Mouse (Mus musculus) forelimb bud, embryonic 11.5 days (tissue): Measurements from ENCODE around the gene Bnipl.
"Not testable (repeated sequence)": the region's sequence is repeated elsewhere in the genome, so short reads cannot be mapped to it uniquely, and the experiment has no call there.

Source experiments
- DNase-seq: peaks from one replicate; pipeline ENCODE4 v3.0.0-alpha.2; 2012; ENCODE audit warnings: low read depth, low spot score

Bnipl gene

DNA sequence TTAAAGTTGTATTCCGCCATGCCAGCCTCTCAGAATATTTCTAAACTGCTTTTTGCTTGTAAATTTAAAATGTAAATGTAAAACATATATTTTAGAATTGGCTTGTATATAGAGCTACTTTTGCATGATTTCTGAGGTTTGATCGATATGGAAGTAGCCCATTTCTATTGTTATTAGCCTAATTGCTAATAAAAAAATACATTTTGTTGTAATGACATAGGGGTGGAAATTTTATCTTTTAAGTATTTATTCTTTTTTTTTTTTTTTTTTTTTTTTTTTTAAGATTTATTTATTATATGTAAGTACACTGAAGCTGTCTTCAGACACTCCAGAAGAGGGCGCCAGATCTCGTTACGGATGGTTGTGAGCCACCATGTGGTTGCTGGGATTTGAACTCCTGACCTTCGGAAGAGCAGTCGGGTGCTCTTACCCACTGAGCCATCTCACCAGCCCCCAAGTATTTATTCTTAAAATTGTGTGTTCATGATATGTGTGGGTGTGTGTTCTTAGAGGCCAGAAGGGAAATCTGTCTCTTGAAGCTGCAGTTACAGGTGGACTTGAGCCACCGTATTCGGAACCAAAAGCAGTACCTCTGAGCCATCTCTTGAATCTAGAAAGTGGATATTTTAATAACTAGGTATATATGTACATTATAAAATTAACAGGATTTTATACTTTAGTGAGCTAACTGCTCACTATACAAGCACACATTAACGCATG, 37.9 kb downstream of the Bnipl start:
- not testable (repeated sequence) for DNase-seq

DNA sequence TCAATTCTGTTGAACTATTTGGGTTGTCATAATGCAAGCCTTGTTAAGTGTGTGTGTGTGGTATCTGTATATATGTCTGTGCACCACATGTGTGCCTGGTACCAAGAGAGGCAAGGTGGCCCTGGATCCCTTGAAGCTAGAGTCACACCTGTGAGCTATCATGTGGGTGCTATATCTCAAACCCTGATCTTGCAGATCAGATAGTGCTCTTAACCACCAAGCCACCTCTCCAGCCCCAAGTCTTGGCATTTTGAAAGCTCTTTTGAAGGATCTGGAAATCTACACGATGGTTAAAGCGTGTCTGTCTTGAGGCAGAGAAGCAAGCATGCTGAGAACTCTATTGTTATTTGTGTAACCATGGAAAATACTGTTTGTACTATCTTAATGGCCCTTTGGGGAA, 40.4 kb downstream of the Bnipl start:
- DNase-seq = no peak

DNA sequence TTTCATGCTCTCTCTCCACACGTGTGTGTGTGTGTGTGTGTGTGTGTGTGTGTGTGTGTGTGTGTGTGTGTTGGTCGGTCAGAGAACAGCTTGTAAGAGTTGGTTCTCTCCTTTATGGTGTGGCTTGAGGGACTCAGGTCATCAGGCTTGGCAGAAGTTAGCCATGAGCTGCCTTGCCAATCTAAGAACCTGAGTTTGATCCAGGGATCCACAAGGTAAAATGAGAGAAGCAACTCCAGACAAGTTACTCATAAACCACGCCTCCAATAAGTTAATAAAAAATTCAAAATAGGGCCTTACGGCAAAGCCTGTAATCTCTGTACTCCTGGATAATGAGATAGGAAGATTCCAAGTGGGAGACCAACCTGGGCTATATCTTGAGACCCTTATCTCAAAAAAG, 42.7 kb downstream of the Bnipl start:
- DNase-seq = no peak

DNA sequence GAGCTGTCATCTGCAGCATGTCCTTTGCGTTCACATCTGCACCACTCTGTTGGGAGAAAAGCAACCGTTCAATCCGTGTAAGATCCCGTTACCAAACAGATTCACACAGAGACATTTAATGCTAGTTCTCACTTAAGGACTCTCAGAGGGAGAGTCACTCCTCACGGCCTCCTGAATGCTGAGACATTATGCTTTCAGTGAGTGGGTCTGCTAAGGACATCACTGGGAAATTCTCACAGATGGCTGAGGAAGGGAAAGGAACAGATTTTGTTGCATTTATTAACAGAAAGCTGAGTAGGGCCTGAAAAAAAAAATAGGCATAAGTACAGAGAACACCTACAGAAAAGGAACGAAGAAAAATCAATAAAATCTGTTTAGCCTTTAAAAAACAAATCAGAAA, 47.1 kb downstream of the Bnipl start:
- DNase-seq = no peak

DNA sequence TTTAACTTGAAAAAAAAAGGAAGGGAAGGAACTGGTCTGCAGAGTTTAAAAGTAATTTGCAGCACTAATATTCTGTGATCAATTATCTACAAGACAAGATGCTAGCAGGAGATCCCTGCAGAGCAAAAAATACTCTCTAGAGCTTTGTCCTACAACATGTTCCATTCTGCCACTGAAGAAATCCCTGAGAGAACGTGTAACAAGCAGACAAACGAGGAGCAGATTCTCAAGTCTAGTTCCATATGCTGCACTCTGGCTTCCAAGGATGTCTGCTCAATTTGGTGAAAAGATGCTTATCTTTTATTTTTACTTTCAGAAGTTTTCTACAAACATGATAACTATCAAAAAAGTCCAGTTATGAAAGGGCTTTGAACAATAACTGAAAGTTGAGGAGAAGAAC, 50.4 kb downstream of the Bnipl start:
- DNase-seq = no peak

DNA sequence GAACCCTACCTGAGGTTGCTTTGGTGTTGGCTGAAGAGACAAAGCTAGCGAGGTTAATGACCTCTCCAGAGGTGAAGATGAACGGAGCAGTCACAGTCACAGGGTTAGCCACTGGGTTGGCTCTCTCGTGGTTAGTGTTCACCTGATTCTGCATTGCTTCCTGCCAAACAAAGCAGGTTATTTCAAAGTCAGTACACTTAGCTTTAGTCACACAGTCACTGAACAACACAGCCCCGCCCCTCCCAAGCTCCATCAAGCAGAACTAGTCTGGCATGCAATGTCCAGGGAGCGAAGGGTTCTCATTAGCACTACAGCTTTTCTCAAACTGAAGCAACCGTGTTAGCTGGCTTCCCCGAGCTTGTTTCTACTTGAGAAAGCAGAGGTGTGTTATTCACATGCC, 50.9 kb downstream of the Bnipl start:
- DNase-seq = no peak

DNA sequence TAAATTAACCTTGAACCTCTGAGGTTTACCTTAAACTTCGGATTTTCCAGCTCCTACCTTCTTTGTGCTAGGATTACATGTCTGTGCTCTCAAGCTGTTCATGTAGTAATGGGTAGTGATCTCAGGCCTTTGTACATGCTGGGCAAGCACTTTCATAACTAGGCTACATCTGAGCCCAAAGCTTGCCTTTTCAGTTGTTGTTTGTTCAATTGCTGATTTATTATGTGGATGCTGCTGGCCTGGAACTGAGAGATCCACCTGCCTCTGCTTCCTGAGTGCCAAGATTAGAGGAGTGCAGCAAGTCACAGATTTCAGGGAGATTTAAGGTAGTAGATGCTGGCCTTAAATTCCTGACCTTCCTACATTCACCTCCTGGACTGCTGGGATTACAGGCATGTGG, 51.9 kb downstream of the Bnipl start:
- DNase-seq = no peak

DNA sequence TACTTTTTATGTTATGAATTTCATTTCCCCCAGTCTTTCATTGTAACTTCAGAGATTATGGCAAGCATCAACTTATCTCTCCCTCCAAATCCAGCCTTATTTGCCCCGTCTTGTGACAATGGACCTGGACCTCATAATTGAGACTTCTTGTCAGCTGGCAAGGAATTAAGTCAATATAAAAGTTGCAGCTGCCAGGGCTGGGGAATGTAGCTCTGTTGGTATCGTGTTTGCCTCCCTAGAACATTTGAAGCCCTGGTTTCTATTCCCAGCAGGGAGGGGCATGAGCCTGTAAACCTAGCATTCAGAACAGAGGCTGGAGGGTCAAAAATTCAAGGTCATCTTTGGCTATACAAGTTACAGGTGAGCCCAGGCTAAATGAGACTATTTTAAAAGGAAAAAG, 55.2 kb downstream of the Bnipl start:
- DNase-seq = no peak

DNA sequence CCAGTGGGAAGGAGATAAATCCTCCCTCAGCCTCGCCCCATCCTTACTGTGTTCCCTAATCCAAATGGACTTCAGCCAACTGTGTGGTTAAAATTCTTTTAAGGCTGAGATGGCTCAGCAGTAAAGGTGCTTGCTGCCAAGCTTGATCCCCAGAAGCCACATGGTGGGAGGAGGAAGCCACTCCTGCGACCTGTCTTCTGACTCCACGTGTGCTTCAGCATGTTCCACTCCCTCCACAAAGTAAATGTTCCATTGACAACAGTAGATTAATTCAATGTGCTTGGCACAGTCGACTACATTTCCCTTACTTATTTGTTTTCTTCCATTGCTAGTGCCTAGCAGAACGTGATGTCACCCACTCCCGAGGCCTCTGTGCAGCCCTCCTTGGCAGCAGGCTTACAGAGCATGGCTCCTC, 56.3 kb downstream of the Bnipl start:
- DNase-seq = no peak
